Mouse (Mus musculus) MEL (cell line): ENCODE measurements around the gene Sec24c. TPM values are rescaled to one million over a fixed set of nuclear protein-coding genes. Genes with fewer than 3 reads are reported as not detected.

ENCODE experiments used
- DNase-seq: peaks from one replicate; pipeline ENCODE4 v3.0.0; 2011; ENCODE audit warnings: low read depth, low spot score
- H3K27ac ChIP-seq: 2 replicates; pipeline ENCODE4 v1.5.1; 2012; ENCODE audit warnings: low read depth, mild to moderate bottlenecking, control low read depth, low read length, moderate library complexity; ENCODE audit not compliant: control insufficient read depth
- H3K27me3 ChIP-seq, 2 experiments: fragments of 150-350 bp in 1 of 2; sonication (generic) in 1 of 2; 2 replicates each; pipeline ENCODE4 v1.6.1; 2012; ENCODE audit warnings: low read length in 2 of 2, mild to moderate bottlenecking in 2 of 2, improper control_type of control experiment in 1 of 2, moderate library complexity in 1 of 2; ENCODE audit not compliant: insufficient read depth in 2 of 2, control insufficient read depth in 1 of 2
- H3K36me3 ChIP-seq, 2 experiments: 2 replicates each; pipeline ENCODE4 v1.6.1; 2012 to 2014; ENCODE audit warnings: low read length in 2 of 2, improper control_type of control experiment in 1 of 2, inconsistent platforms in 1 of 2, mild to moderate bottlenecking in 1 of 2; ENCODE audit not compliant: insufficient read depth in 2 of 2, control insufficient read depth in 1 of 2
- H3K4me1 ChIP-seq, 2 experiments: fragments of 150-350 bp in 1 of 2; sonication (generic) in 1 of 2; 2 replicates each; pipeline ENCODE4 v1.6.1; 2012; ENCODE audit warnings: low read length in 2 of 2, improper control_type of control experiment in 1 of 2, mild to moderate bottlenecking in 1 of 2; ENCODE audit not compliant: insufficient read depth in 2 of 2, control insufficient read depth in 1 of 2
- H3K4me3 ChIP-seq, 2 experiments: fragments of 150-350 bp in 1 of 2; sonication (generic) in 1 of 2; 2 replicates each; pipeline ENCODE4 v1.5.1; 2012; ENCODE audit warnings: low read depth in 2 of 2, low read length in 2 of 2, mild to moderate bottlenecking in 2 of 2, moderate library complexity in 2 of 2, control low read depth in 1 of 2, improper control_type of control experiment in 1 of 2; ENCODE audit not compliant: control insufficient read depth in 1 of 2, insufficient read depth in 1 of 2
- H3K79me2 ChIP-seq: 2 replicates; pipeline ENCODE4 v1.6.1; 2012; ENCODE audit warnings: mild to moderate bottlenecking, low read length, moderate library complexity; ENCODE audit not compliant: control insufficient read depth, poor library complexity, insufficient read depth
- H3K9ac ChIP-seq: 2 replicates; pipeline ENCODE4 v1.6.1; 2012; ENCODE audit warnings: low read depth, mild to moderate bottlenecking, control low read depth, low read length, moderate library complexity; ENCODE audit not compliant: control insufficient read depth, poor library complexity, severe bottlenecking
- H3K9me3 ChIP-seq: fragments of 150-350 bp; sonication (generic); replicated peaks from 2 replicates; pipeline ENCODE4 v1.6.1; 2012; ENCODE audit warnings: mild to moderate bottlenecking, low read length, improper control_type of control experiment, moderate library complexity; ENCODE audit not compliant: insufficient read depth
- CHD1 ChIP-seq: IDR thresholded peaks from 2 replicates; pipeline ENCODE4 v1.6.1; 2012; ENCODE audit warnings: low read depth, mild to moderate bottlenecking, inconsistent platforms, low read length, improper control_type of control experiment
- CTCF ChIP-seq, 3 experiments: IDR thresholded peaks in 2 of 3; conservative IDR thresholded peaks in 1 of 3; 2 replicates each; pipeline ENCODE4 v1.5.1; 2011 to 2012; ENCODE audit warnings: low read length in 3 of 3, low read depth in 2 of 3, mild to moderate bottlenecking in 2 of 3, improper control_type of control experiment in 1 of 3, inconsistent platforms in 1 of 3, mixed read lengths in 1 of 3, moderate library complexity in 1 of 3; ENCODE audit not compliant: control insufficient read depth in 1 of 3, insufficient read depth in 1 of 3, poor library complexity in 1 of 3, severe bottlenecking in 1 of 3
- HCFC1 ChIP-seq: IDR thresholded peaks from 2 replicates; pipeline ENCODE4 v1.6.1; 2012; ENCODE audit warnings: low read depth, mild to moderate bottlenecking, inconsistent platforms, low read length, improper control_type of control experiment, moderate library complexity
- JUND ChIP-seq: IDR thresholded peaks from 2 replicates; pipeline ENCODE4 v1.6.1; 2011; ENCODE audit warnings: low read depth, mild to moderate bottlenecking, improper control_type of control experiment, low read length
- KAT2A ChIP-seq: conservative IDR thresholded peaks from 2 replicates; pipeline ENCODE4 v1.6.1; 2012; ENCODE audit warnings: low read depth, low read length, improper control_type of control experiment, inconsistent platforms
- MAFK ChIP-seq: IDR thresholded peaks from 2 replicates; pipeline ENCODE4 v1.6.1; 2011; ENCODE audit warnings: low read depth, mild to moderate bottlenecking, low read length, improper control_type of control experiment, borderline replicate concordance
- MAZ ChIP-seq: IDR thresholded peaks from 2 replicates; pipeline ENCODE4 v1.6.1; 2012; ENCODE audit warnings: low read depth, mild to moderate bottlenecking, inconsistent platforms, low read length, improper control_type of control experiment
- MXI1 ChIP-seq: IDR thresholded peaks from 2 replicates; pipeline ENCODE4 v1.6.1; 2011; ENCODE audit warnings: mild to moderate bottlenecking, low read depth, low read length, improper control_type of control experiment
- MYB ChIP-seq: IDR thresholded peaks from 2 replicates; pipeline ENCODE4 v1.6.1; 2011; ENCODE audit warnings: mild to moderate bottlenecking, low read depth, low read length, improper control_type of control experiment
- MYC ChIP-seq: IDR thresholded peaks from 2 replicates; pipeline ENCODE4 v1.6.1; 2011; ENCODE audit warnings: low read depth, mild to moderate bottlenecking, low read length, improper control_type of control experiment, moderate library complexity
- NELFE ChIP-seq: IDR thresholded peaks from 2 replicates; pipeline ENCODE4 v1.6.1; 2011; ENCODE audit warnings: low read depth, low read length, improper control_type of control experiment
- NRF1 ChIP-seq: IDR thresholded peaks from 2 replicates; pipeline ENCODE4 v1.6.1; 2014; ENCODE audit warnings: low read depth, mild to moderate bottlenecking, inconsistent platforms, low read length, improper control_type of control experiment, moderate library complexity; ENCODE audit not compliant: poor library complexity, insufficient read depth, severe bottlenecking
- POLR2A ChIP-seq, 2 experiments: IDR thresholded peaks; 2 replicates each; pipeline ENCODE4 v1.6.1; 2011 to 2012; ENCODE audit warnings: low read length in 2 of 2, mild to moderate bottlenecking in 2 of 2, control low read depth in 1 of 2, improper control_type of control experiment in 1 of 2, low read depth in 1 of 2, moderate library complexity in 1 of 2; ENCODE audit not compliant: control insufficient read depth in 1 of 2, insufficient read depth in 1 of 2, poor library complexity in 1 of 2
- SMC3 ChIP-seq: IDR thresholded peaks from 2 replicates; pipeline ENCODE4 v1.6.1; 2011; ENCODE audit warnings: low read depth, low read length, improper control_type of control experiment
- TAL1 ChIP-seq: IDR thresholded peaks from 2 replicates; pipeline ENCODE4 v1.6.1; 2012; ENCODE audit warnings: mild to moderate bottlenecking, inconsistent platforms, low read length, moderate library complexity, mixed read lengths
- TBP ChIP-seq: IDR thresholded peaks from 2 replicates; pipeline ENCODE4 v1.8.0; 2011; ENCODE audit warnings: low read depth, low read length, improper control_type of control experiment
- UBTF ChIP-seq: IDR thresholded peaks from 2 replicates; pipeline ENCODE4 v1.6.1; 2012; ENCODE audit warnings: low read depth, mild to moderate bottlenecking, inconsistent platforms, low read length, improper control_type of control experiment, moderate library complexity, borderline replicate concordance; ENCODE audit not compliant: insufficient read depth
- USF1 ChIP-seq: IDR thresholded peaks from 2 replicates; pipeline ENCODE4 v1.6.1; 2014; ENCODE audit warnings: low read depth, mild to moderate bottlenecking, inconsistent platforms, low read length, improper control_type of control experiment, moderate library complexity
- ZC3H11A ChIP-seq: IDR thresholded peaks from 2 replicates; pipeline ENCODE4 v1.6.1; 2012; ENCODE audit warnings: low read depth, mild to moderate bottlenecking, inconsistent platforms, low read length, improper control_type of control experiment
- ZKSCAN1 ChIP-seq: IDR thresholded peaks from 2 replicates; pipeline ENCODE4 v1.6.1; 2012; ENCODE audit warnings: low read depth, mild to moderate bottlenecking, inconsistent platforms, low read length, improper control_type of control experiment, moderate library complexity
- ZMIZ1 ChIP-seq: IDR thresholded peaks from 2 replicates; pipeline ENCODE4 v1.6.1; 2012; ENCODE audit warnings: low read depth, mild to moderate bottlenecking, inconsistent platforms, low read length, improper control_type of control experiment, moderate library complexity
- ZNF384 ChIP-seq: IDR thresholded peaks from 2 replicates; pipeline ENCODE4 v1.6.1; 2012; ENCODE audit warnings: low read depth, mild to moderate bottlenecking, inconsistent platforms, low read length, improper control_type of control experiment
- polyA plus RNA-seq, 2 experiments: library from polyadenylated mRNA; stranded (reverse) in 1 of 2; unstranded in 1 of 2; fragments of >175 nt in 1 of 2; fragments of >200 nt in 1 of 2; gene quantifications; 2 replicates each; pipeline versions ENCODE4 v1.2.1 to v1.2.4; 2012; ENCODE audit warnings: low replicate concordance in 2 of 2, low read depth in 1 of 2; ENCODE audit not compliant: insufficient read length in 2 of 2, insufficient read depth in 1 of 2, missing spikeins in 1 of 2
- total RNA-seq: library from RNA; depleted of rRNA; stranded (reverse); fragments of 300-350 nt; gene quantifications from 2 replicates; pipeline ENCODE4 v1.2.3, GENCODE M21; 2012

Sec24c gene
- total and polyA plus RNA-seq, 3 experiments: 83.9 to 263 (median 121) TPM

DNA sequence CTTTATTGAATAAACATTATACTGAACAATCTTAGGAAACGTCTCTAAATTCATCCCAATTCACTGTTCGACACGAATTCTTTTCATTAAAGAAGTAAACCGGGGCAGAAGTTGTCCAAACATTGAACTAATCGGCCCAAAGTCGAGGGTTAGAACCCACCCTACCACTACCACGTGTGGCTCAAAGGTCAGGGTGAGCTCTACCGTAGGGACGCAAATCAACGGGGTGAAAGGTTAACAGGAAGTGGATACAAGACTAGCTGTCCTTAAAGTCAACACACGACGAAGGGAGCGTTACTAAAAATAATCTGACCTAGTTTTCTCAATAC, 409 bp upstream of the Sec24c start (continued):
- TF ChIP-seq ZMIZ1 (no peak; the same call in 1 of the 2 replicates), MXI1 (peak; percentile 90), JUND (0 out of 2 replicates have a peak, but pooled peaks have one; percentile 29), MYC (peak; percentile 97), NELFE (no peak; the same call in 1 of the 2 replicates), CTCF (IDR thresholded peaks at IDR 0.05 in 2 of 3, conservative IDR thresholded peaks at IDR 0.05 in 1 of 3; ENCODE audit: control insufficient read depth in 1 of 3, insufficient read depth in 1 of 3, low read depth in 2 of 3, low read length in 3 of 3, poor library complexity in 1 of 3, severe bottlenecking in 1 of 3) (no peak), HCFC1 (no peak), TAL1 (no peak), POLR2A (IDR thresholded peaks at IDR 0.05; ENCODE audit: control insufficient read depth in 1 of 2, insufficient read depth in 1 of 2, low read depth in 1 of 2, low read length in 2 of 2, poor library complexity in 1 of 2) (no peak), MAZ (no peak), USF1 (peak; percentile 59), CHD1 (no peak), NRF1 (no peak)

GRCm38 (mm10) chr14:20677906-20678305, 3.8 kb downstream of the Sec24c start:
- peaks cover 34 to 44% of the 10 kb centered on the region in 2 experiments for H3K36me3 ChIP-seq
- no peak overlapping the region for H3K4me3 ChIP-seq
- no peak overlapping the region for H3K9ac ChIP-seq
- no peaks in the 10 kb centered on the region for H3K9me3 ChIP-seq
- no peak for DNase-seq
- H3K4me1 ChIP-seq: peaks cover 18 to 23% of the 10 kb centered on the region in 2 experiments
- peaks cover 17% of the 10 kb centered on the region for H3K79me2 ChIP-seq
- H3K27me3 ChIP-seq: no peaks in the 10 kb centered on the region
- TF ChIP-seq CTCF (IDR thresholded peaks at IDR 0.05 in 2 of 3, conservative IDR thresholded peaks at IDR 0.05 in 1 of 3; ENCODE audit: control insufficient read depth in 1 of 3, insufficient read depth in 1 of 3, low read depth in 2 of 3, low read length in 3 of 3, poor library complexity in 1 of 3, severe bottlenecking in 1 of 3): no peak
- TF ChIP-seq UBTF: no peak
- no peak for TF ChIP-seq ZMIZ1
- no peak for TF ChIP-seq ZC3H11A
- no peak for TF ChIP-seq KAT2A
- TF ChIP-seq ZKSCAN1: no peak
- no peak for TF ChIP-seq ZNF384
- TF ChIP-seq, all 39 proteins: peak for 0
- H3K27ac ChIP-seq: no peak overlapping the region

GRCm38 (mm10) chr14:20681742-20682141, 7.6 kb downstream of the Sec24c start:
- peak overlapping the region; percentile 32 for H3K27ac ChIP-seq
- H3K4me1 ChIP-seq: peaks cover 10 to 14% of the 10 kb centered on the region in 2 experiments
- no peak overlapping the region for H3K9ac ChIP-seq
- H3K36me3 ChIP-seq: peaks cover 25 to 40% of the 10 kb centered on the region in 2 experiments
- H3K4me3 ChIP-seq: no peak overlapping the region
- H3K27me3 ChIP-seq: no peaks in the 10 kb centered on the region
- H3K9me3 ChIP-seq: no peaks in the 10 kb centered on the region
- peaks cover 1% of the 10 kb centered on the region; the same call in 1 of the 2 replicates for H3K79me2 ChIP-seq
- DNase-seq: no peak
- TF ChIP-seq MAFK (peak; percentile 72), MYB (no peak), SMC3 (no peak), TBP (no peak), MXI1 (no peak), MYC (no peak)
- TF ChIP-seq, all 39 proteins: peak for 1
